Mouse (Mus musculus): ENCODE results near the gene Acox2.

The Acox2 gene

DNA sequence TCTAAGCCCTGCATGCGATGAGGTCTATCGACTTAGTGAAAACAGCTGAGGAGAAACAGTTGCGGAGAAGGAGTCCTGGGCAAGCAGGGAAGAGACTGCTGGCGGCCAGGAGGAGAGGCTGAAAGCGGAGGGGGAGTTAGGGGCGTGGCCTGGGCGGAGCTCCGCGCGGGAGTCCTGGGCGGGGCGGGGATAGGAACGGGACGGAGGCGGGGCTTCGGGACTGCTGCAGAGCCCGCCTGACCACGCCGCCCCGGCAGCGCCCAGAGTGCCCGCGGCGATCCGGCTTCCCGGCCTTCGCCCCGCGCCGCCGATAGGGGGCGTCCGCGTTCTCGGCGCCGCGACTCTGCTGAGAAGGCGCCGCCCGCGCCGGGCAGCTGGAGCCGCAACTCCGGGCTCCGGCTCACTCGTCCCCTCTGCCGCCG, 45.3 kb downstream of the Acox2 start, which contains the start of gene Kctd6:
Gene Kctd6, plus strand, starts transcription at position 338 of the 422 bp plus-strand sequence.
- DNase-seq (ENCODE audit: low spot score in 2 of 2) = peak; percentile 99 to 100

GRCm38 (mm10) chr14:8212996-8213395, 46.2 kb downstream of the Acox2 start:
- no peak for DNase-seq (ENCODE audit: low spot score in 2 of 2)

GRCm38 (mm10) chr14:8209896-8210295, 49.3 kb downstream of the Acox2 start:
- DNase-seq (ENCODE audit: low spot score in 2 of 2) = no peak

DNA sequence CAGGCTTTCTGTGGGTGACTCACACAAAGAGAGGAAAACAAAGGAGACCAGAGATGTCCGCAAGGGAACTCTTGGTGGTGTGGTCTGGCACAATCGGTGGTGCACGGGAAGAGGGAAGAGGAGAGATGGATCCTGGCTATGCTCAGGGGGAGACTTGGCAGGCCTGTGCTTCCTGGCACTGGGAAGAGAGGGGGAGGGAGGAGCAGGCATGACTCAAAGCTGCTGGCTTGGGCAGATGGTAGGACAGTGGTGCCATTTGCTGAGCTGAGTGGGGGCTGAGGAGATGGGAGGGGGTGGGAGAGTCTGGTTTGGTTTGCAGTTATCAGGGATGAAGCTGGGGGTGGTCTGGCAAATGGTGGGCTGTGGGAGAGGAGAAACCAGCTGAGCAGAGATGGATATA, 50.3 kb downstream of the Acox2 start:
- DNase-seq (ENCODE audit: low spot score in 2 of 2) = no peak

DNA sequence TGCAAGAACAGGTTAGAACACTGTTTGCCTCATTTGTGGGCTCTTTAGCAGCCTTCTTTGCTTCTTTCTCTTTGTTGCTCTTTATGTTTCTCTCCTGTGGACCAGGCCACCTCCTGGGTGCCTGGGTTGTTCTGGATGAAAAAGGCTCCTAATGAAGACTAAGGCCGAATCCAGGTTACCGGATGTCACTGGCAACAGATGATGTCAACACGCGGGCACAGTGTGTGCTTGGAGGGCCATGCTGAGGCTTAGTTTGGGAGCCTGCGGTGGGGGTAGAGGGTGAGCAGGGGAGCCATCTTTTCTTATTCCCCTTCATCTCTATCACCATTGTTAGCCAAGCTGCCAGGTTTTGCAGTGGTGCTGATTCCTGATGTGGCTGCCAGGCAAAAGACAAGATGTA, 51.6 kb downstream of the Acox2 start:
- no peak for DNase-seq (ENCODE audit: low spot score in 2 of 2)

DNA sequence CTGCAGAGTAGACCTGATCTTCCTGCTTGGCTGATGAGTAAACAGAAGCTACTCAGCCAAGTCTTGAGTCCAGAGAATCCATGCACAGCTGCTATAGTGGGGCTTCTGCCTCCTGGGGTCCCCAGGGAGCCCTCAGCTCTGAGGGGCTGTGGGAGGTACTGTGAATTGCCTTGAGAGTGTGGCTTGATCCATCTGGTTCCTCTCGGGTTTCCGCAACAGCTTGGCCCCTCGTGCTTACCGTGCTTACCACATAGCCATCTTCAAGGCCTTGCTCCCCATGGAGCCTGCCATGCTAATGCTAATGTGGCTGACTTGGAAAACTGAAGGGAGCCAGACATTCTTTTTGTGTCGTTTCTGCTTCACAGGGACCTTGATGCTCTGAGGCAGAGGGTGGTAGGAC, 52.0 kb downstream of the Acox2 start:
- DNase-seq (ENCODE audit: low spot score in 2 of 2) = no peak

- no peak for DNase-seq (ENCODE audit: low spot score in 2 of 2)
Observed at GRCm38 (mm10) chr14:8206179-8206910, 52.8 kb downstream of the Acox2 start.

DNA sequence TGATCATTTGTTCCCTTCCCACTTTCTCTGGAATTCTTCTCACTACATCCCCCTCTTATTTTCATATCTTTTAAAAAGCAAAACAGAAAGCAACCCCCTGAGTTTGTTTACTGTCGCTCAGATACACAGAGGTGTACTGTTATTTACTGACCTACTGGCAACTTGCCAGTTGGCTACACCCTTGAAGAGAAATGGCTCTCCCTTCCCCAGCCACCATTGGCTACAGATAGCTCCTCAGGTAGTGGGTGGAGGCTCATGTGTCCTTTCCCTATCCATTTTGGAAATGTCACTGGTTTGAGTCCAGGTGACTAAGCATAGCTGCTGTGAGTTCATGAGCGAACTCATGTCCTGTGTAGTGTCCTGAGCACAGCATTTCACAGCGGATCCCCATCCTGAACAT, 57.4 kb downstream of the Acox2 start:
- no peak for DNase-seq (ENCODE audit: low spot score in 2 of 2)

DNA sequence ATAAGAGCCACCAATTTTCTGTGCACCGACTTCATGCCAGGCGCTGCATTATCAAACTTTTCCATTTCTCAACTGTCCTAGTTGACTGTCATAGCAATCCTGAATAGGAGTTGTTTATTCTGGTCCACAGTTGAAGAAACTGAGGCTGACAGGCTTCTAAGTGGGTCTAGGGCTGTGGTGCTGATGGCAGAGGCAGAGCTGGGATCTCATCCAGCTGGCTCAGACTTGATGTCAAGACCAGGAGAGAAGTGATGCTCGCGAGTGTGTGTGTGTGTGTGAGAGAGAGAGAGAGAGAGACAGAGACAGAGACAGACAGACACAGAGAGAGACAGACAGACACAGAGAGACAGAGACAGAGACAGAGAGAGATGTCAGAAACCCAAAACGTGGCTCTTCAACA, 58.4 kb downstream of the Acox2 start:
- DNase-seq (ENCODE audit: low spot score in 2 of 2) = no peak

GRCm38 (mm10) chr14:8192727-8193126, 66.4 kb downstream of the Acox2 start:
- no peak for DNase-seq (ENCODE audit: low spot score in 2 of 2)

DNA sequence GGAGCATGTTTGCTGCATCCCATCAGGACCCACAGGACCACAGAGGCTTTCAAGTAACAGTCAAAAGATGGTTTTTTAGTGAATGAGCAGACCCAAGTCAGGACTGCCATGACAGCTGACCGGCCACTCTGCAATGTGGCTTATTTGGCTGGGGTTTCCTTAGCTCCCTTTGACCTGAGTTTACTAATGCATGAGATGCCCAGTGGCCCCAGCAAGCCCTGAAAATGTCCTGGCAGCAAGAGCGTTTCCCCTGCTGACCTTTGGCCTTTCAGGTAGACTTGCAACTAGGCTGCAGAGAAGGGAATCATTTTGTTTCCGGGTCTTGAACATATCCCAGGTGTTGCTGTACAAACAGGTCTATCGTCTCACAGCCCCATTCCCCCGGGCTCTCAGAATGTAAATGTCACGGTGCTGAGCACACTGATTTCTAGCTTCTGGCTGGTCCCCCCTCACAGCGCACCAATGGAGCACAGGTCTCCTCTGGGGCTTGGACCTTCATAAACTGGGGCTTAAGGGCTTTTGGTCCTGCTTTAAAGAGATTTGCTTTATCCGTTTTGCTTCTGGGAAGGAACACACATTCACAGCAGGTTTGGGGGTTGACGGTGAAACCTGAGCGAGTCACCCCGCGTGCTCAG, 67.7 kb downstream of the Acox2 start:
- no peak for DNase-seq (ENCODE audit: low spot score in 2 of 2)

- no peak for DNase-seq (ENCODE audit: low spot score in 2 of 2)
Observed at GRCm38 (mm10) chr14:8190556-8190955, 68.6 kb downstream of the Acox2 start.

GRCm38 (mm10) chr14:8186278-8187045, 72.7 kb downstream of the Acox2 start:
- DNase-seq (ENCODE audit: low spot score in 2 of 2) = no peak

DNA sequence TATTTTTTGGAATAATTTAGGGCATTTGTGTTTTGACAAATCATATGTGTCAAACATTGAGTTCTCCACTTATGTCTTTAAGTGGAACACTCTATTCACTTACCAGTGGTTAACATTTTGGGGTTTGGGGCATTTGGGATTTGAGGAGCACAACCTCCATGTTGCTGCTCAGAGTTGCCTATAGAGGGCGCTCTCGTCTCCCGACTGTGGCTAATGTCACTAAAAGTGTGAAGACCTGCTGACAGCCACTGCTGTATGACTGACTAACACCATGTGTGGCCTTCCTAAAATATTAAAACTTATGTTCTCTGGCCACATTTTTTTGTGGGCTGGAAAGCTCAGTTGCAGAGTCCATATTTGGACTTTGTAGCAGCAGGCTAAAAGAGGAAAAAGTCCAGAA, 75.8 kb downstream of the Acox2 start:
- DNase-seq (ENCODE audit: low spot score in 2 of 2) = no peak

- DNase-seq (ENCODE audit: low spot score in 2 of 2) = no peak
Observed at GRCm38 (mm10) chr14:8180371-8181035, 78.7 kb downstream of the Acox2 start.

DNA sequence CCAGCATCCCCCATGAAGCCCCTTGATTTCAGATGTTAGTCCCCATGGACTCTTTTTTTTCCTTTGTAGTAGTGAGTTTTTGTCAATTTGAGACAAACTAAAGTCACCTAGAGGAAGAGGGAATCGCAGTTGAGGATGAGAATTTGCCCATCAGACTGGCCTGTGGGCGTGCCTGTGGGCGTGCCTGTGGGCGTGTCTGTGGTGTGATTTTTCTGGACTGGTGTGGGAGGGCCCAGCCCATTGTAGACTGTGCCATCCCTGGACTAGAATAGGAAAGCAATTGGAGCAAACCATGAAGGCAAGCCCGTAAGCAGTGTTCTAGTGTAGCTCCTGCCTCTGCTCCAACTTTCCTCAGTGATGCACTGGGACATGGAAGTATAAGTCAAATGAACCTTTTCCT, 82.9 kb downstream of the Acox2 start:
- no peak for DNase-seq (ENCODE audit: low spot score in 2 of 2)
